Mouse (Mus musculus): ENCODE results near the gene Ankrd42. TPM values are rescaled to one million over a fixed set of nuclear protein-coding genes. Genes with fewer than 3 reads are reported as not detected.

The Ankrd42 gene
- polyA plus RNA-seq, 2 experiments, result 3.4 to 4.8 TPM

GRCm38 (mm10) chr7:92668791-92669506, 32.0 kb upstream of the Ankrd42 start:
- ATAC-seq (ENCODE audit: low FRiP score, low read depth), result no peak

DNA sequence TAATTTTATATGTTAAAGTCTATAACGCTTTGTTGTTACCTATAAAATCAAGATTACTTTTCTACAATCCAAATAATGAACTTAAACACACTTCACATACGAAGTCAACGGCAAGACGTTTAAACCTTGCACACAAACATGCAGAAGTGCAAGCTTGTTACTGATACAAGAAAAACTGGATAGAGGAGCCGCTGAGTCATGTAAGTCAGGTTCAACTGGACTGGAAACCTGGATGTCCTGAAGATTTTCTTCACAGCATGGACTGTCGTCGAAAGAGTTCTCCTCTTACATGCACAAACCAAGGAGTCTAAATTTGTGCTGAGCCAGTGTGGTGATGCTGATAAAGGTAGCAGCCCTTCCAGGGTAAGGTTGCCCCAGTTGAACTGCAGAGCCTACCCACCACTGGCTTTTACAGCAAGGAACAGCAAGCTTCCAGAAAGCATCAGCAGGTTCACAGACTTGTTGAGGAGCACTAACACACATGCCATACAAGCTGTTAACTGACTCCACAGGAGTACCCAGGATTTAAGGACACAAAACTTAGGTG, 29.4 kb upstream of the Ankrd42 start:
- Histone ChIP-seq H3K27me3 (ENCODE audit: control insufficient read depth, insufficient read depth, low read length) (no peaks in the 10 kb centered on the region), H3K9me3 (ENCODE audit: control insufficient read depth, low read length) (no peaks in the 10 kb centered on the region), H3K4me2 (replicated peaks; ENCODE audit: low read depth, low read length, severe bottlenecking) (peak overlapping the region; percentile 74; the same call in 1 of the 2 replicates), H3K9ac (ENCODE audit: low read depth, low read length, severe bottlenecking) (no peak overlapping the region), H3K4me1 (ENCODE audit: control insufficient read depth, insufficient read depth, low read length) (peaks cover 14% of the 10 kb centered on the region; the same call in 1 of the 2 replicates), H3K36me3 (ENCODE audit: control insufficient read depth, insufficient read depth, low read length) (peaks cover 23% of the 10 kb centered on the region), H3K27ac (replicated peaks; ENCODE audit: low read depth, low read length) (no peak overlapping the region), H3K4me3 (replicated peaks; ENCODE audit: low read length) (no peak overlapping the region; the same call in 1 of the 2 replicates)
- ATAC-seq (ENCODE audit: low FRiP score, low read depth) (no peak), DNase-seq (ENCODE audit: low spot score) (no peak)
- 72% methylated on average over 7 of the region's 7 CpGs for WGBS
- TF ChIP-seq POLR2A (IDR thresholded peaks at IDR 0.05; ENCODE audit: borderline replicate concordance, extremely low read depth, insufficient read depth, insufficient read length), result no peak

More at GRCm38 (mm10) chr7:92668791-92669506, 32.0 kb upstream of the Ankrd42 start:
- Histone ChIP-seq H3K27ac (replicated peaks; ENCODE audit: low read depth, low read length) (peak overlapping the region; percentile 97), H3K4me1 (ENCODE audit: control insufficient read depth, insufficient read depth, low read length) (peaks cover 14% of the 10 kb centered on the region; the same call in 1 of the 2 replicates), H3K36me3 (ENCODE audit: control insufficient read depth, insufficient read depth, low read length) (peaks cover 8% of the 10 kb centered on the region; the same call in 1 of the 2 replicates), H3K9ac (ENCODE audit: low read depth, low read length, severe bottlenecking) (peak overlapping the region; percentile 99), H3K4me2 (replicated peaks; ENCODE audit: low read depth, low read length, severe bottlenecking) (peak overlapping the region; percentile 74), H3K9me3 (ENCODE audit: control insufficient read depth, low read length) (no peaks in the 10 kb centered on the region), H3K4me3 (replicated peaks; ENCODE audit: low read length) (peak overlapping the region; percentile 99), H3K27me3 (ENCODE audit: control insufficient read depth, insufficient read depth, low read length) (no peaks in the 10 kb centered on the region)
- 1% methylated on average over 29 of the region's 29 CpGs for WGBS
- DNase-seq (ENCODE audit: low spot score), result peak; percentile 47
- no peak for TF ChIP-seq POLR2A (IDR thresholded peaks at IDR 0.05; ENCODE audit: borderline replicate concordance, extremely low read depth, insufficient read depth, insufficient read length)

DNA sequence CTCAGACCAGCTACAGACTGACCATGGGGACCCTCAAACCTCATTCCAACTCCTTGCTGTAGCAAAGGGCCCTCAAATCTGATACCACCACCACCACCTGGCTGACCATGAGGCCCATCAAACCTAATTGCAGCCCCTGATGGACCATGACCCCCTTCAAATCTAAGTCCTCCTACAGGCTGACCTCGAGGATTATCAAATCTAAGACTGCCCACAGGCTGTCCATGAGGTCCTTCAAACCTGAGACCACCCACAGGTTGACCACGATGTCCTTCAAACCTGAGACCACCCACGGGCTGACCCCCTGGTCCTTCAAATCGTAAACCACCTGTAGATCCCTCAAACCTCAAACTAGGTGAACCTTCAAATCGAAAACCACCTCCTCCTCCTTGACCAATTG, 21.1 kb upstream of the Ankrd42 start:
- Histone ChIP-seq H3K9ac (ENCODE audit: low read depth, low read length, severe bottlenecking) (no peak overlapping the region), H3K9me3 (ENCODE audit: control insufficient read depth, low read length) (no peaks in the 10 kb centered on the region), H3K4me1 (ENCODE audit: control insufficient read depth, insufficient read depth, low read length) (no peaks in the 10 kb centered on the region), H3K4me2 (replicated peaks; ENCODE audit: low read depth, low read length, severe bottlenecking) (no peak overlapping the region), H3K27me3 (ENCODE audit: control insufficient read depth, insufficient read depth, low read length) (no peaks in the 10 kb centered on the region), H3K27ac (replicated peaks; ENCODE audit: low read depth, low read length) (no peak overlapping the region), H3K36me3 (ENCODE audit: control insufficient read depth, insufficient read depth, low read length) (peaks cover 78% of the 10 kb centered on the region), H3K4me3 (replicated peaks; ENCODE audit: low read length) (no peak overlapping the region)
- no peak for TF ChIP-seq POLR2A (IDR thresholded peaks at IDR 0.05; ENCODE audit: borderline replicate concordance, extremely low read depth, insufficient read depth, insufficient read length)
- 96% methylated on average over 5 of the region's 5 CpGs for WGBS
- no peak; the same call in 1 of the 2 replicates for ATAC-seq (ENCODE audit: low FRiP score, low read depth)
- DNase-seq (ENCODE audit: low spot score), result no peak

DNA sequence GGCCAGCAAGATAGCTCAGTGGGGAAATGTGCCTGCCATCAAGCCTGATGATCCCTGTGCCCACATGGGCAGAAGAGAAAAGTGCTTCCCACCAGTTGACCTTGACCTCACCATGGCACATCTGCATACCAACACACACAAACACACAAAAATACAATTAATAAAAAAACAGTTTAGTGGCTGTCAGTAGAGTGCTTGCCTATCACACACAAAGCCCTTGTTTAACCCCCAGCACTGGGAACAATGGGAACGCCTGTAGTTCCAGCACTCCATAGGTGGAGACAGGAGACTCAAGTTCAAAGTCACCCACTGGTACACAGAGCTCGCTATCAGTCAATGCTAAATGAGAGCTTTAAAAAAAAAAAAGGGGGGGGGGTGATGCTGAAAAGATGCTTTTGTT, 19.4 kb upstream of the Ankrd42 start:
- no peaks in the 10 kb centered on the region for H3K4me1 ChIP-seq (ENCODE audit: control insufficient read depth, insufficient read depth, low read length)
- no peak for ATAC-seq (ENCODE audit: low FRiP score, low read depth)
- H3K9me3 ChIP-seq (ENCODE audit: control insufficient read depth, low read length), result no peaks in the 10 kb centered on the region
- 88% methylated on average over 2 of the region's 2 CpGs for WGBS
- peaks cover 74% of the 10 kb centered on the region for H3K36me3 ChIP-seq (ENCODE audit: control insufficient read depth, insufficient read depth, low read length)
- H3K27ac ChIP-seq (replicated peaks; ENCODE audit: low read depth, low read length), result no peak overlapping the region
- H3K9ac ChIP-seq (ENCODE audit: low read depth, low read length, severe bottlenecking), result no peak overlapping the region
- no peak for DNase-seq (ENCODE audit: low spot score)
- H3K4me2 ChIP-seq (replicated peaks; ENCODE audit: low read depth, low read length, severe bottlenecking), result no peak overlapping the region
- TF ChIP-seq POLR2A (IDR thresholded peaks at IDR 0.05; ENCODE audit: borderline replicate concordance, extremely low read depth, insufficient read depth, insufficient read length), result no peak
- no peak overlapping the region for H3K4me3 ChIP-seq (replicated peaks; ENCODE audit: low read length)
- no peaks in the 10 kb centered on the region for H3K27me3 ChIP-seq (ENCODE audit: control insufficient read depth, insufficient read depth, low read length)

DNA sequence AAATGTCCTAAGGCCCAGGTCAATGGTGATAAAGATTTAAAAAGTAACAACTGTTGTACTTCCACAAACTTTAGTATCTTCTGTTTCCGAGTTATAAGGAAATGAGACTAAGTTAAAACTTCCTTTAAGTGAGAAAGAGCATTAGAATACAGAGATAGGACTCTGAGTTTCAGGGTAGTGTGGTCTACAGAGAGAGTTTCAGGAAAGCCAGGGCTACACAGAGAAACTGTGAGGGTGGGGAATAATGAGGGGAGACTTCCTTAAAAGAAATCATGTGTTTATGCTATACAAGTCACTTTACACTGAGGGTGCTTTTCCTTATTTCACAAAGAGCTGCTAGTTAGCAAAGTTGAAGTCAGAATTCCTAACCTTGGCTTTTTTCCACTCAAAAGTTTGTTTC, 16.4 kb upstream of the Ankrd42 start:
- peaks cover 55% of the 10 kb centered on the region for H3K36me3 ChIP-seq (ENCODE audit: control insufficient read depth, insufficient read depth, low read length)

More for the DNA sequence above, 16.4 kb upstream of the Ankrd42 start:
- DNase-seq (ENCODE audit: low spot score), result no peak
- 94% methylated on average over 1 of the region's 1 CpGs for WGBS
- no peak for TF ChIP-seq POLR2A (IDR thresholded peaks at IDR 0.05; ENCODE audit: borderline replicate concordance, extremely low read depth, insufficient read depth, insufficient read length)
- no peak overlapping the region for H3K9ac ChIP-seq (ENCODE audit: low read depth, low read length, severe bottlenecking)
- no peaks in the 10 kb centered on the region for H3K9me3 ChIP-seq (ENCODE audit: control insufficient read depth, low read length)
- no peak overlapping the region for H3K4me2 ChIP-seq (replicated peaks; ENCODE audit: low read depth, low read length, severe bottlenecking)
- H3K27me3 ChIP-seq (ENCODE audit: control insufficient read depth, insufficient read depth, low read length), result no peaks in the 10 kb centered on the region
- no peak overlapping the region for H3K4me3 ChIP-seq (replicated peaks; ENCODE audit: low read length)
- no peak overlapping the region for H3K27ac ChIP-seq (replicated peaks; ENCODE audit: low read depth, low read length)
- ATAC-seq (ENCODE audit: low FRiP score, low read depth), result no peak
- H3K4me1 ChIP-seq (ENCODE audit: control insufficient read depth, insufficient read depth, low read length), result no peaks in the 10 kb centered on the region
